Mouse (Mus musculus) heart, adult 8-10 months (tissue): ENCODE measurements around the gene Aim2. TPM values are rescaled to one million over a fixed set of nuclear protein-coding genes. Genes with fewer than 3 reads are reported as not detected.
"Not testable (repeated sequence)": the region's sequence is repeated elsewhere in the genome, so short reads cannot be mapped to it uniquely, and the experiment has no call there.

Experiments used
- DNase-seq: peaks from one replicate; pipeline ENCODE4 v3.0.0; 2022; ENCODE audit warnings: low spot score
- total RNA-seq, 4 experiments: library from RNA; stranded (reverse); gene quantifications; 2 replicates each; pipeline ENCODE4 v1.2.4; 2022

The Aim2 gene
- 1 to 10 TPM in 3 of 4 experiments, under 1 TPM in 1; 0.65 to 3.1 (median 1.4) TPM for total RNA-seq

DNA sequence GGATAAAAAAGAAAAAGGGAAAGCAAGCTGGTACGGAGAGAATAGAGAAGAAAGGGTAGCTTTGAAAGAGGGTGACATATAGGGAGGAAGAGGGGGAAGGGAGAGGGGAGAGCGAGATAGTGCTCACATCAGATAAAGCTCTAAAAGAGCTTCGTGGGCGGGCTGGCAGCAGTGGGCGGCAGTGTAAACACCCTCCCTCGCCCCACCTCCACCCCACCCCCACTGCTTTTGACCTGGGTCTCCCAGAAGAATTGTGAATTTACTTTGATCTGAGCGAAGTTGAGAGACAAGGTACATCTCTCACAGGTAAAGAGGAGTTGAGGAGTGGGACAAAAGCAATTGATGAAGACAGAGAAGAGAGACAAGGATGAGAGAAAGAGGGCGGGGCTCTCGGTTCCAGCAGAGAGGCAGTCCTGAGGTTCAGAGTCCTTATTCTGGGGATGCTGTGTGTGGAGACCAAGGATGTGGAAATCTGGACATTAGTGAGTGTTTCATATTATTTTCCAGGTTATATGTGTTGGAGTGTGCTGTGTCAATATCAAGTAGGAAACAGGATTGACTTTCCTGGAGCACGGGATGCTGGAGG, at the start of gene Aim2:
Aim2 (plus strand) TSS at position 508 of the 586 bp plus-strand sequence.
- no peak for DNase-seq

DNA sequence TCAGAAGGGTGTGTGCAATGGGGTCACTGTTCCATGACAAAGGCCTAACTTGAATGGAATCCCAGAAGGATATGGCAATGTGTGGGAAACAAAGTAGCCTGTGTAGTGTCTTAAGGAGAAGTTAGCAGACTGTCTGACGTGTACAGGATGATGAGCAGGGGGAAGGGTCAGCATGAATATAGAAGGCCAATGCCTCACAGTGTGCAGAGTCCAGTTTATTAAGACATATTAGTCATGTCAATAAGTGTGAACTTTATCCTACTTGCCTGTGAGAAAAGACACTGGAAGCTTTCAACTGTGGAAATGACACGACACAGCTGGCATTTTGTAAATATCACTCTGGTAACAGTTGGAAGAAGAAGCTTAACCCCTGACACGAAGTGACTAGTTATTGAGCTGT, 47.9 kb upstream of the Aim2 start:
- not testable (repeated sequence) for DNase-seq

DNA sequence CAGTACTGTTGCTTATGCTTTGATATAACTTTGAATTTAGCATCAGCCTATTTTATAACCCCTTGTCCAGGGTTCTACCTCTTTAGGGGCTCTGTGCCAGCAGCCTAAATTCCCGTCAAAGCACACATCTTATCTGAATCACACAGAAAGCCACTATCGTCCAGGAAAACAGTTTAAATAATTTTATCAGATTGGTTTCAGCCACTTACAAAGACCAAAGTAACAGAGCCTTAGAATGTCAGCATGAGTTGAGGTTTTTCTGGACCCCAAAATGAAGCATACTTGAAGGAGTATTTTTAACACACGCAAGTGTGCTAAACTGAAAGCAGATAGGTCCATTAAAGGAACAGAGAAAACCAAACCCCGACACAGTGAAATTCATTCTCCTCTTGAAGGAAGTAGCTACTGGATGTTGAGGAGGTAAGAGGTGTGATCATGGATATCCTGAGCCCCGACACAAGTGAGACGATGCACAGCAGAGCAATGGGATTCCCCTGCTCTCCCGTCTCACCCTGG, 37.1 kb upstream of the Aim2 start:
- DNase-seq, result not testable (repeated sequence)

DNA sequence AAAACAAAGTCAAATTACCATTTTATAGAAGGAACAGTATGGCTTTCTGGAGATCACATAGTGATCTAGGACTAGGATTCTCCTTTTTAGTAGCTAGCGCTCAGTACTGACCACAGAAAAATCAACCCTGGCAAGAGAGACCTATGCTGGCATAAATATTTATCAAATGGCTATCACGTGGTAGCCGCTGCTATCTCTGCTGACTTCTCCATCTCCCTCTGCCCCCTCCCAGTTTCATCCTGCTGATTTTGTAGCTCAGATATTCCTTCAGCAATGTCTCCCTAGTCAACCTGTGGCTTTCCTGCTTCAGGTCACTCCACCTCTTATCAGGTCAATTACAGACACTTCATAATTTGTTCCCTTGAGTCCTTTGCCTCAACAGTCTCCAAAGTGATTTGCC, 35.0 kb upstream of the Aim2 start:
- no peak for DNase-seq

DNA sequence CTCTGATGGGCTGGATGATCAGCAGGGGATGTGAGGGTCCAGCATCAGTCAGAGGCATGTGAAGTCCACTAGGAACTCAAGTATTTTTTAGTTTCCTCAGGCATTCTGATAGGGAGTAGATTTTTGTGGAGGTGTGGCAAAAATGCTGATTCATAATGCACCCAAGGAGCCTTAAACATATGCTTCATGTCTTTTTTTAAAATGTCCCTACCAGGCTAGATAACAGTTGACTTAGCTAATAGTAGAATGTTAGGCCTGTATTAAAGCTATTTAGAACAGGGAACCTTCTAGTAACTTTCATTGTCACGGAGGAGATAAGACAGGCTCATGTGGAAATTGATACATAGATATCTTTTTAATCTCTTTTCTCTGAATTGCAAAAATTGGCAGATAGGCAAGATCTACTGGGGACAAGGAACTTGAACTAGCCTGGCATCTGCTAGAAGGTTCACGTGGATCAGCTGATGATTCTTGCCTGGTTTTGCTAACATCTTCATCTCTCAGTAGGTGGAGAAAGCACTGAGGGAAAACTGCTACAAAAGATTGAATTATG, 32.7 kb upstream of the Aim2 start:
- no peak for DNase-seq

DNA sequence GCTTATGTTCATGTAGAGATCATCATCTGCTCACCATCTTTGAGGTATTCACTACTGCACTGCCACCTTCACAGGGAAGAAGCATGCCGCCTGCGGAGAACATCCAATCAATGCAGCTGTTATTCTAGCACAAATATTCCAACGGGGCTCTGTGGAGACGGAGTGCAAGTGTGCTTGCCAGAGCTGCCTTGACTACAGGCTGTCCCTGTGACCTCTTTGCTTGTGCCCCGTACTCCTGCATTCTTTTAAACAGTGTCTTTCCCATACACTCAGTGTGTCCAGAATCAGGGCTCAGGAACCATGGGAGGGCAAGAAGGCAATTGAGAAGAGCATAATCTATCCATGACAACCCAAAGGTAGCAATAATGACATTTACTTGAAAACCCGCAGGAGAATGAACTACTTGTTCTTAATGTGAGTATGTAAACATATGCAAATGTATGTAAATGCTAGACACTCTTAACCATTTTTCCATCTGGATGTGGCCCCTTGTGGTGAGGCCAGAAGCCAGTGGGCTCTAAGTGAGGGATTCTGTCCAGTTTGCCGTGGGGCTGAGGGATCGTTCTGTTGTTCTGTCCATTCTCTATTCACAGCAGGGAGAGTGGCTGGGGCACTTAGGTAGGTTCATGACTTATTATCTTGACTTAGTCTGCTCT, 29.0 kb upstream of the Aim2 start:
- DNase-seq, result no peak

DNA sequence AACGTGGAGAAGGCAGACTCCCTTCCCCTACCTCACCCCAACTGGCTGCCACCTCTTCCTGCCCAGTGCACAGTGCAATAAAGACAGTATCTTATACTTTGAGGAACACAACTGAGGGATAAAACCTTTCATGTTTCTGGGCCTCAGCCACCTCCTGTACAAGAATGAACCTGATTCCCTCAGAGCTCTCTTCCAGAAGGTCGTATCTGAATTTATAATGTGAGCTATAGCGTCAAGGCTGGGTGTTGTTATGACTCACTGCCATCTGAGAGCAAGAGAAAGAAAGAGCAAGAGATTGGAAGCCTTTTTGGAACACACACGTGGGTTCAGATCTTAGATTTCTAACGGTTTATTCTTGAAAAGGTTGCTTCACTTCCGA, 28.4 kb upstream of the Aim2 start:
- DNase-seq, result no peak

DNA sequence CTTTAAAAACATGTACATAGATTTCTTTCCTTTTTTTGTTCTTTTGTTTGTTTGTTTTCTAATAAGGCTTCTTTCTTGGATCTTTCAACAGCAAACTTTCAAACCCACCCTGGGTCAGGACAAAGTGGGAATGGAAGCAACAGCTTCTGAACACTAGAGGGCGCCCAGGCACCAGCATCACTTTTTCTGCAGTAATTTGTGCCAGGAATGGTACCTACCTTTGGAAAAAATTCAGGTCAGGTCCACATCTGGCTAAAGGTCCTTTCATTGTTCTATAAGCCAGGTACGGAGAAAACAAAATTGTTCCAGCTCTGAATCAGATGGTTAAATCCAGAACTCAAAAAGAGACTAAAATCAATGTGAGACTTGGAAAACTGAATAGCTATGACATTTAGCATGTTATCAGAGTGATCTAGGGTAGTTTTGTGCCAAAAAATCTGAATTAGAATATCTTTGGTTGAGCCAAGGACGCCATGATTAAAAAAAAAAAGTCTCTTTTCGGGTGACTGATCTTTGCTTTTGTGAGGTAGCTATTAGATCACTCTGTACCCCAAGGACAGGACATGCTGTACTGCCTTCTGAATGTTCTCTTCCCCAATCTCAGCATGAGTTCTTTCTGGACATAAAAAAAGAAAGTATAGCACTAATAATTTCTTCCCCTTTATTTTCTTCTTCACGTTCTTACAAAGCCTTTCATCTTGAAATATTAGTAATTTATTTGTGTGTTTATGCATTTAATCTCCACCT, 26.7 kb upstream of the Aim2 start:
- DNase-seq, result peak; percentile 10

DNA sequence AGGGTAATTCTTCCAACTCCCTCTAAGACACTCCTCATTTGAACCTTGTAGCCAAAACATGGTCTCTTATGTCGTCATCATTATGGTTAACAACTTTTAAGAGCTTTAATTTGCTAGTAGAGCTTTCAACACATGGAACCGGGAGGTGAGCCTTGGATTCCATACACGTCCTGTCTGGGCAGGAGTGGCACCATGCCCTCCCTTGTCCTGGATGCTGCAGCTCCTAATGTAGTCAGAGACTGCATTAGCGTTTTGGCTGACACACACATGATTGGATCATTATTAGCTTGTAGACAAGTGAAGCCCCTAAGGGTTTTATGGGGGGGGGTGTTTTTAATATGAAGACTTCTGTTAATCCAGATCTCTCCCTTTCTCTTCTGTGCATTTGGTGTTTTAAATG, 25.7 kb upstream of the Aim2 start:
- DNase-seq, result no peak

DNA sequence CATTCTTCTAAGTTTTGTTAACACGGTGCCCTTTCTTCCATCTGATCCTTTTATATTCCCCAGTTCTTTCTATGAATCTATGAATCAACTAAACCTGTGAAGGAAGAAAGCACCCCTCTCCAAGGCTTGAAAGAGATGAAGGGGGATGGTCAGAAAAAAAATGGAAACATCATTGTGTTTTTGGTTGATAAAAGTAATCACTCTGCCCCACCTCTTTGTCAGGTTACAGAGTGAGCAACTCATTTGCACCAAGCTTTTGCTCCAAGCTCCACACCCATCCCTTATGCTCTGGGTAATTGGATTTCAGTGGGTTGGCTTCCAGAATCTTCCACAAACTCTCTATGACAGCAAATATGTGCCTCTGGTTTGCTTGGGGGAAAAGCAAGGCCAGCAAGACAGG, 25.3 kb upstream of the Aim2 start:
- DNase-seq, result no peak

DNA sequence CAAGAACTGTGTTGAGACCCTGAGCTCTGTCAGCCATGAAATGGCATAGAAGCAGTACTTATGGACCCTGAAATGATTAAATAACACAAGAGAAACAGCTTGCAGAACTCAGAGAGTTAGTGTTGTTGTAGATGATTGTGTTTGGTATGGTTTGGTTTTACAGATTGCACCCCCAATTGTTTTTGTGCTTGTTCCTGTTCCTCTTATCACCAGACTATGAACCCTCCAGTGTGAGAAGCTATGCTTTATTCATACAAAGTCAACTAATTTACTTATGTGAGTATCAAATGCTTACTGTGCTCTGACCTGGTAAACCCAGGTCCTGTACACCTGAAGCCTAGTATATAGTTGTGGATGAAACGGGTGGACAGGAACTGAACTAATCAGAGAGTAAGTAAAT, 24.1 kb upstream of the Aim2 start:
- no peak for DNase-seq

DNA sequence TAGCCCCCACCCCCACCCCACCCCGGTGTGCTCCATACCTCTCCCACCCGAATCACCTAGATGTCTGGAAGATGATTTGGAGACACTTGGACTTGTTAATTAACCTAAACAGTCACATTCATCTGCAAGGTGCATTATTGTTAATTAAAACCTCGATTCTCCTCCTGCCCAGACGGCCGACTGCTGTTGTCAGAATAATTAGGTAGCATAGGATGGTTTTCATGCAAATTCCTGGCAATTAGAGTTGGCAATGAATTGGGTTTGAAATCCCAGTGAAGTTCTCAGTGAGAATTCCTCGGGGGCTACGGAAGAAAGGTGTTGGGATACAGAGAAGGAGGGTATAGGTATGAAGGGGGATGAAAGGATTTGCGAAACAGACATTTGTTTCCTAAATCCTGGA, 22.2 kb upstream of the Aim2 start:
- DNase-seq, result no peak

DNA sequence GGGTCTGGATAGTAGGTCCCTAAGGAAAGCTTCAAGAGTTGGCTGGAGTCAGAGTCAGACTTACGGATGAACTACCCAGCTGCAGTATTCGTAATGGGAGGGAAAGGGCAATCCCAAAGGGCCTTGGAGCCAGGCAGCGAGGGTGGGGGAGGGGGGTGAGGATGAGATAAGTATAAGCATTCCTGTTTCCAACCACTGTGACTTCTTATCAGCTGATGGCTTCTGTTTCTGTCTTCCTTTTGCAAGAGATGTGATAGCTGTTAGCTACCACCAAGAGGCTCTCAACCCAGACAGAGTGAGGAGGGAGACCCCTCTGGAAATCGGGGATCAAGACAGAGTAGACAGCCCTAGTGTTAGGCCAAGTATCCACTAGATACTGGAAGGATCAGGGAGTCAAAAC, 21.5 kb upstream of the Aim2 start:
- no peak for DNase-seq

DNA sequence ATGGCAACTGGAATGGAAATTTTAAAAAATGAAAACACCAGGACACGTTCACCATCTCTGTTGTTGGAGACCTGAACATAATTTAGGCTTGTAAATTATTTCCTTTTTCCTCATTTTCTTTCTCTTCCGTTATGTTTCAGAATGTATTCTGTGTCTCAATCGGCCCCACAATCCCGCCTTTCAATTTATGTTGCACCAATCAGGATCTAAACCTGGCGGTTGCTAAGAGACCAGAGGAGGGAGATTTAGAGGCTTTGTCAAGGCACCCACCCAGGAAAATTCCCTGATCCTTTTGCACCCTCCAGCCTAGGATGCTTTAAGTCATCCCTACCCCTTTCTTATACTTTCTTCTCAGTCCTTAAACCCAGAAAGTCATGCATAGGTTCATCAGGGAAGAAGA, 20.9 kb upstream of the Aim2 start:
- DNase-seq, result no peak

DNA sequence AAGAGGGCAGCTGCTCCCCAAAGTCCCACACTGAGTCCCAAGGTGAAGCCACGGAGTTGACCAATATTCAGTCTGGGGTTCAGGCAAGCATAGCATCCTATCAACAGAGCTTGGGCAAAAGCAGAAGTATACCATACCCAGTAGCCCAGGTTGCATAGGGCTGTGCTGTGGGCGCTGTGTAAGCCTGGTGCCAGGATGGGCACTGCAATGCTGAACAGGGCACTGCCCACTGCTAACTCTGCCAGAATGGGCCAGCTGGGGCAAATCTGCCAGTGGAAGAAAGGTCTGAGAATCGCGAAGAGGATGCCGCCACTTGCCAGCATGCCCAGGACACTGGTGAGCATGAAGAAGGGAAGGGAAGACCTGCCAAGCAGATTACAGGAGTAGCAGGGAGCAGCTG, 18.3 kb upstream of the Aim2 start:
- DNase-seq, result no peak

DNA sequence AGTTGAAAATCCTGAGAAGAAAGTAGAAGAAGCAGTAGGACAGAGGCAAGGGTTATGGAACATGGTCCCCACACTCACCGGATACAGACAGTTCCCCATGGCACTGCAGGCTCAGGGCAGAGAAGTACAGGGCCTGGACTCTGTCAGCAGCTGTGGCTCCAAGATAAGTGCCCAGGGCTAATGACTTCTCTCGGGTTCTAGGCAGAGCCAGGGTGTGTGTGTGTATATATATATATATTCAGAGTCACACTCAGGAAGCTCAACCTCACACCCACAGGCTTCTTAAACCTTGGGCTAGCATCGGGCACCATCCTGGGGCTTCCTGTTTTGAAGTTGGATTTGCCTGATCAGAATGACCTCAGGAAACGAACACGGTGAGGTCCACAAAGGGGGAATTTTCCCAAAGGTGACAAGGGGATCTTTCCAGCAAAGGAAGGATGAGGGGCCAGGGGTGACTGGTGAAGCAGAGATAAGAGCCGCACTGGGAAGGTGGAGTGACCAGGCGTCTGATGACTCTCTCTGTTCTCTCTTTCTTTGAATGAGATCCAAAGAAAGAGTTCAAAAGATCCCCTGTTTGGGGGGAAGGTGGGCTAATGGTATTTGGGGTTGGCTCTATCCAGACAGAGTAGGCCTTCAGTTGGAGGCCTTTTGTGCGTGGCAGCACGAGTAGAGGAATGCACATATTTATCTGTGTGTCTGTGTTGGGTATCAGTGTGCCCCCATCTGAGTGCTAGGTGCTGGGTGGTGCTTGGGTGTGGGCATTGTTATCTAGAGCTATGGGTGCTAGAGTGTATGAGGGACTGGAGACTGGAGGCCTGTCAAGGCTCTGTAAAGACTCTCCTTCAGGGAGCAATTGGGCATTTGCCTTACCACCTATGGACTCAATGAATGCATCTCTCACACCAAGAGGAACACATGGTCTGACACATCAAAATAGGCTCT, 17.1 kb upstream of the Aim2 start, which contains the start of gene Ackr1:
Ackr1 (minus strand) TSS at position 439 of the 942 bp plus-strand sequence.
- no peak for DNase-seq

DNA sequence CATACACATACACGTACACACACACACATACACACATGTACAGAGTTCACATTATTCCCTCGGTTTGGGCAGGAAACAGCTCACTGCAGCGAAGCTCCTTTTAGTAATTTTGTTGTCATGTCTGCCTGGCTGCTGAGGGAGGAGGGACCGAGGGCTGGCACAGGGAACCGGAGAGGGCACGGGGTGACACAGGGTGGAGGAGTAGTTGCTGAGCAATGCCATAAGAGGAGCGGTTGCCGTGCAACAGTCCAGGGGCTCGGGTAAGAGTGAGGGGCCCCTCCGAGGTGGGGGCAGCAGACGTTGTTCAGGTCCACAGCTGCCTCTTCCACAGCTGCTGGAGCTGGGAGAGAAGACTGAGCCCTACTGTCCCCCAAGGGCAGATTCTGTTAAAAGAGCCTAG, 14.8 kb upstream of the Aim2 start:
- DNase-seq, result no peak

DNA sequence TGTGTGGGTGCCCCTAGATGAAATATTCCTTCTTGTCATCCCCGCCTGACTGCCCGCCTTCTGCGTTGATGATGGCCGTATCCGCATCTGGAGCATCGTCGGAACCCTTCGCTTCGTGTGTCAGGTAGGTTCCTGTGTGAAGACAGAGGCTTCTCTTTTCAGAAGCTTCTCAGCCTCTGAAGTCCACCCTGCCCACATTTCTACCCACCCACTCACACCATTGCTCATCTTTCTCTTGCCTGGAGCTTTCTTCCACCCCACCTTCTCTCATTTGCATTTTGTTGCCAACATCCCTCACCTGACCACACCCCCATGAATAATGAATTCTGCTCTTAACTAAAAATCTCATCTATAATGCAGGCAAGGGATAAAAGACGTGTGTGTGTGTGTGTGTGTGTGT, 13.7 kb upstream of the Aim2 start:
- no peak for DNase-seq

DNA sequence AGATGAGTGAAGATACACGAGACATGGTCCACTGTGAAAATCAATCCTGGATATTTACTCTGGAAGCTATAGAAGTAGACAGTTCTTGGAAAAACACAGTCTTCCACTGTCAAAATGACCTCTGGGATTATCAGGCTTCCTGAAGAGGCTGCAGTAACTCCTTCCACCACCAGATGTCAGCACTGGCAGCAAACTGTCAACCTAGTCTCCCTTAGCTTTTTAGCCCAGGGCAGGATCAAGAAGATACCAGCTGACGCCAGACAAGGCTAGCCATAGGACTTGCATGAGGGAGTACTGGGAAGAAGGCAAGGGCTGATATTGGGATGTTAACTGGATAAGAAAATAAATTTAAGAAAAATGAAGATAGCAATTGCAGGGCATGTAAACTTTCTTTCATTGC, 11.1 kb upstream of the Aim2 start:
- peak; percentile 39 for DNase-seq

DNA sequence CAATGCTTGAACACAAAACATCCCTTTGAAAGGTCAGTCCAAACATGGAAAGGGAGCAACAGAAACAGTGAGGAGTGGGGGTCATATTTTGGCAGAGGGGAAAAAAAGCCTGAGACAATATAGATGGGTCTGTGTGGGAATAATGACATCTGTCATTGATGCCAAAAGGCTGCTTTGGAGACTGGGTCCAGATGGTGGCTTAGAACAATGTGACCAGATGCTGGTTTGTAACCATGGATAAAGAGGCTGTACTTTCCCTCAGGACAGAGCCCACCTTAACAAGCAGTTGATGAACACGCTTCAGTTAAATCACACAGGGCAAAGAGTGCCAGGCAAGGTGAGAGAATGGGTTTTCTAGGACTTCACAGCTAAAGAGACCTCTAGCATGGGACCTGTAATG, 8.3 kb upstream of the Aim2 start:
- DNase-seq, result no peak

DNA sequence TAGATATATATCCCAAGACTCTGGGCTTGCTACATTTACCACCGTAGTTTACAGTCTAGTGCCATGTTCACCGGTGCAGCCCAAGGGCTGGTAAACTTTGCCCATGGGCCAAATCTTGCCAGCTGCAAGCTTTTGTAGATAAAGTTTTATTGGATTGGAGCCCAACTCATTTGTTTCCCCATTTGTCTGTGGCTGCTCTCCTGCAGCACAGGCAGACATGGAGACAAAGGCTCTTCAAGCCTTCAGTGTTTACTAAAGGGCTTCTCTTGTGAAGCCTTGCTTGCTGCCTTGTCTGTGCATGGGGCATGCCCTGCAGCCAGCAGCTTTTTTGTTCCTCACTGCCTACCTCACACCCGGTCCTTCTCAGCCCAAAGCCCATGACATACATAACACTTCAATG, 6.7 kb upstream of the Aim2 start:
- no peak for DNase-seq
